Mouse (Mus musculus) liver, embryonic 16.5 days (tissue): ENCODE results near the gene Sun5. TPM values are rescaled to one million over a fixed set of nuclear protein-coding genes. Genes with fewer than 3 reads are reported as not detected.

Experiments
- ATAC-seq: fragments of 200-750 bp; cut with Nextera tagmentation; 2 replicates; pipeline ENCODE4 v1.8.0; 2017; ENCODE audit warnings: low read depth, mild to moderate bottlenecking, moderate number of reproducible peaks, moderate library complexity
- H3K27ac ChIP-seq: fragments of 300-500 bp; sonication (generic); 2 replicates; pipeline ENCODE4 v1.5.1; 2014; ENCODE audit warnings: mild to moderate bottlenecking, low read length
- H3K27me3 ChIP-seq: fragments of 300-500 bp; sonication (generic); 2 replicates; pipeline ENCODE4 v1.6.1; 2014; ENCODE audit warnings: low read depth, low read length, mixed read lengths; ENCODE audit not compliant: control insufficient read depth, insufficient read depth
- H3K36me3 ChIP-seq: fragments of 300-500 bp; sonication (generic); 2 replicates; pipeline ENCODE4 v1.6.1; 2014; ENCODE audit warnings: mild to moderate bottlenecking; ENCODE audit not compliant: control insufficient read depth, insufficient read depth
- H3K4me1 ChIP-seq: fragments of 300-500 bp; sonication (generic); 2 replicates; pipeline ENCODE4 v1.6.1; 2014; ENCODE audit warnings: low read depth, low read length, mixed read lengths; ENCODE audit not compliant: control insufficient read depth
- H3K4me2 ChIP-seq: fragments of 300-500 bp; sonication (generic); 2 replicates; pipeline ENCODE4 v1.6.1; 2014; ENCODE audit warnings: low read depth, low read length, mixed read lengths
- H3K4me3 ChIP-seq: fragments of 300-500 bp; sonication (generic); 2 replicates; pipeline ENCODE4 v1.5.1; 2014; ENCODE audit warnings: low read depth, mild to moderate bottlenecking, low read length
- H3K9ac ChIP-seq: fragments of 300-500 bp; sonication (generic); 2 replicates; pipeline ENCODE4 v1.6.1; 2014; ENCODE audit warnings: low read depth, low read length
- H3K9me3 ChIP-seq: fragments of 300-500 bp; sonication (generic); replicated peaks from 2 replicates; pipeline ENCODE4 v1.6.1; 2016; ENCODE audit warnings: low read length; ENCODE audit not compliant: control insufficient read depth
- WGBS: fragments of 180-500 bp; shearing (Covaris S2); extraction: QIAGEN DNeasy Blood & Tissue Kit; methylation state at CpG from one replicate; pipeline ENCODE4 v1.1.7; 2014; ENCODE audit not compliant: insufficient replicate concordance; 5-methylcytosine and 5-hydroxymethylcytosine counted together
- polyA plus RNA-seq: library from polyadenylated mRNA; unstranded; fragments of >200 nt; fragmentation: Nextera tagmentation; extraction: Ambion mirVana; gene quantifications from 2 replicates; pipeline ENCODE4 v1.2.1, GENCODE M21; 2015

The Sun5 gene
- polyA plus RNA-seq: not detected in 2 replicates

DNA sequence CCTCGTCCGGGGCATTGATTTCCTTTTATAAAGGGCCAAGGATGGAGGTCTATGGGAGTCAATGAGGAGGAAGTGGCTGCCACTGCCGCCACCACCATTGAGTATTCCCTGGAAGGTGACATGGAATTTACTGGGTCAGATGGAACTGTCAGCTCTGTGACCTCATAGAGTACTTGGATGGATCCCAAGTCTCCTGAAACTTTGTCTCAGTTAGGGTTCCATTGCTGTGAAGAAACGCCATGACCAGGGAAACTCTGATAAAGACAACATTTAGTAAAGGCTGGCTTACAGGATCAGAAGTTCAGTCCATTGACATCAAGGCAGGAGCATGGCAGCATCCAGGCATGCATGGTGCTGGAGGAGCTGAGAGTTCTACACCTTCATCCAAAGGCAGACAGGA, at the start of gene Sun5:
Gene Sun5 (minus strand): TSS at position 101 of the 400 bp plus-strand sequence.
- H3K9ac ChIP-seq: no peak within 1 kb of the TSS
- H3K36me3 ChIP-seq: no peaks in the 10 kb centered on the region
- no peaks in the 10 kb centered on the region for H3K9me3 ChIP-seq
- H3K27ac ChIP-seq: no peak within 1 kb of the TSS
- H3K4me1 ChIP-seq: no peaks in the 10 kb centered on the region
- ATAC-seq: no peak
- H3K4me2 ChIP-seq: no peak within 1 kb of the TSS
- 56% methylated on average over 4 of the region's 4 CpGs for WGBS
- no peak within 1 kb of the TSS for H3K4me3 ChIP-seq
- H3K27me3 ChIP-seq: no peaks in the 10 kb centered on the region

DNA sequence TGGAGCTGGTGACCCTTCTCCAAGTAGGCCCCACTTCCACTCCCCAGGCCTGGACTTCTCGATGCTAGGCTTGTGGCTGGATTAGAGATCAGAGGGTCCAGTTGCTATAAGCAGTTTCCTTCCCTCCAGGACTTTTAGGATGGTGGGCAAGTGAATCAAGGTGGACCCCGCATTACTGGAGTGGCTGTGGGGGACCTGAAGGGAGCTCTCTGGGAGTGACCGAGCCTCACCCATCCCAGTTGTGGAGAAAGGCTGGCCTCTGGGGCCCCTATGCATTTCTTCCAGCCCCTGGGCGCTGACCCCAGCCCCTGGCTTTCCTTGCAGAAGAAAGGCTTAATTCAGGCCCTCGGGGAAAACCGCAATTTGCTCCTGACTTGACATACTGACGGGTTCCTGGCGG, 47.0 kb upstream of the Sun5 start, which contains the start of gene Bpifb3:
Gene Bpifb3 (plus strand): TSS at position 301 of the 400 bp plus-strand sequence.
- H3K9ac ChIP-seq: no peak within 1 kb of the TSS
- H3K27ac ChIP-seq: no peak within 1 kb of the TSS
- ATAC-seq: no peak
- H3K27me3 ChIP-seq: no peaks in the 10 kb centered on the region
- WGBS: 60% methylated on average over 8 of the region's 8 CpGs
- H3K4me2 ChIP-seq: no peak within 1 kb of the TSS
- H3K36me3 ChIP-seq: no peaks in the 10 kb centered on the region
- H3K4me1 ChIP-seq: no peaks in the 10 kb centered on the region
- no peak within 1 kb of the TSS for H3K4me3 ChIP-seq
- H3K9me3 ChIP-seq: no peaks in the 10 kb centered on the region

DNA sequence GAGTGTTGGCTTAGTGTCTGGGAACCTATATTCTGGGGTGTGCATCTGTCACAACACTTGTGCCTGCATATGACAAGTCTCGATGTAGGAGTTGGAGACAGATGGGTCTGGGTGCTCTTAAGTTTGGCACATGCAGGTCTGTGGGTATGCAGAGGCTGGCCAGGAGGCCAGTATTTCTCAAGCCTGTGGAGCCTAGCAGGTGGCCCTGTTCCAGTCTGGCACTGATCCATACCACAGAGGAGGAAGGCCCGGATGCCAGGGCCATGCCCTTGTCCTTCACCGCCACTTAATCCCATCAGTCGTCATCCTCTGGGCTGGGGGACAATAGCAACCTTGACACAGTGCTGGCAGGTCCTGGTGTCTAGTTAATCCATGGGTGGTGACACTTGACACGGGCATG, 43.3 kb upstream of the Sun5 start:
- ATAC-seq: no peak
- WGBS: 49% methylated on average over 5 of the region's 5 CpGs
- no peaks in the 10 kb centered on the region for H3K4me1 ChIP-seq
- no peaks in the 10 kb centered on the region for H3K27me3 ChIP-seq
- H3K27ac ChIP-seq: no peak overlapping the region
- no peaks in the 10 kb centered on the region for H3K9me3 ChIP-seq
- H3K36me3 ChIP-seq: no peaks in the 10 kb centered on the region
- H3K9ac ChIP-seq: no peak overlapping the region
- no peak overlapping the region for H3K4me3 ChIP-seq
- H3K4me2 ChIP-seq: no peak overlapping the region

DNA sequence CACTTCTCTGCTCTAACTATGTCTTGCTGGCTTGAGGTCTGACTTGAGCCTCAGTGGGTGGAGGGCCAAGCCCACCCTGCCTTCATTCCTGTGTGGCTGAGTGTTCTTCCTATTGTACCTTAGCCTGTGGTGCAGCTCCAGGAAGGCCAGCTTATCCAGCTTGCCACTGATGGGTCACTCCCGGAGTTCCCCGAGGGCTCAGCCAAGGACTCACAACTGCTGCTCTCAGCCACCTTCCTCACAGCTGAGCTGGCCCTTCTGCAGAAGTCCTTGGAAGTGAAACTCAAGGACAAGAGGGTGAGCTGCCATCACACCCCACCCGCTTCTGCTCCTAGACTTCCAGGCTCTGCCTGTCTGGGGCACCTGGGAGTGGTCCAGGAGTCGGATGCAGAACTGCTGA, 35.7 kb upstream of the Sun5 start:
- Histone ChIP-seq H3K27ac (no peak overlapping the region), H3K4me3 (no peak overlapping the region), H3K9me3 (no peaks in the 10 kb centered on the region), H3K27me3 (no peaks in the 10 kb centered on the region), H3K4me1 (no peaks in the 10 kb centered on the region), H3K4me2 (no peak overlapping the region), H3K9ac (no peak overlapping the region), H3K36me3 (no peaks in the 10 kb centered on the region)
- ATAC-seq: no peak
- 59% methylated on average over 4 of the region's 4 CpGs for WGBS

DNA sequence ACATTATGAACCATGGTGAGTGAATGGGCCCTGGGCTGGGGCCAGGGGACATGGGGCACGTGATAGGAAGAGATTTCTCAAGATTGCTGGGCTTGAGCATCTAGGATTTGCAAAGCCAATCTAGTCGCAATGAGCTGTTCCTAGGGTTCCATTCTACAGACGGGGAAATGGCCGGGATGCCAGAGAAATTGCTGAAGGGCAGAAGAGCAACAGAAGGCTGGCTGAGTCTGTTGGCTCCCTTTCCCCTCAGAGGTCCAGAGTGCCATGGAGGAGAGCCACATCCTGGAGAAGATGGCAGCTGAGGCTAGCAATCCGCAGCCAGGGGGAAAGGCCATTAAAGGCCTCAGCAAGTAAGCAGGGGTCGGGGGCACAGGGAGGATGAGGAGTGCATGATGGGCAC, 31.8 kb upstream of the Sun5 start:
- Histone ChIP-seq H3K9ac (no peak overlapping the region), H3K9me3 (no peaks in the 10 kb centered on the region), H3K4me2 (no peak overlapping the region), H3K4me1 (no peaks in the 10 kb centered on the region), H3K36me3 (no peaks in the 10 kb centered on the region), H3K4me3 (no peak overlapping the region), H3K27ac (no peak overlapping the region), H3K27me3 (no peaks in the 10 kb centered on the region)
- WGBS: 52% methylated on average over 6 of the region's 6 CpGs
- ATAC-seq: no peak

DNA sequence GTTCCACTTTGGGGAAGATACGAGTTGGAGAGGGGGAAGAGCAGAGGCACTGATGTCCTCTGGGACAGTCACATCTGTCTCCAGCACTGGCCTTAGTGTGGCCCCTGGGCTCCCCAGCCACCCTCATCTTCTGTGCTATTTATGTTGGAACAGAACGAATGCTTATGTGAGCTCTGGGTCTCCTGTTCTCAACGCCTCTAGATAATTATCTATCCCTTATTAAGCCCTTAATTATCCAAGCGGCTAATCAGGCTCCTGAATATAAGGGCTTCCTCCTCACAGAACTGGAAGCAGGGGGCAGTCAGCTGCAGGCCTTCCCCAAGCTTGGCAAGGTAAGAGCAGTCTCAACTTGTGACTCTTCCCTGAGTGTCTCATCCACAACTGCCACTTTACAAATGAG, 29.2 kb upstream of the Sun5 start, which contains the start of gene Bpifb6:
Gene Bpifb6 (plus strand): TSS at position 301 of the 400 bp plus-strand sequence.
- WGBS: 45% methylated on average over 4 of the region's 4 CpGs
- H3K4me1 ChIP-seq: no peaks in the 10 kb centered on the region
- no peak within 1 kb of the TSS for H3K4me3 ChIP-seq
- no peaks in the 10 kb centered on the region for H3K36me3 ChIP-seq
- H3K9ac ChIP-seq: no peak within 1 kb of the TSS
- H3K9me3 ChIP-seq: no peaks in the 10 kb centered on the region
- H3K27me3 ChIP-seq: no peaks in the 10 kb centered on the region
- H3K27ac ChIP-seq: no peak within 1 kb of the TSS
- ATAC-seq: no peak
- H3K4me2 ChIP-seq: no peak within 1 kb of the TSS

DNA sequence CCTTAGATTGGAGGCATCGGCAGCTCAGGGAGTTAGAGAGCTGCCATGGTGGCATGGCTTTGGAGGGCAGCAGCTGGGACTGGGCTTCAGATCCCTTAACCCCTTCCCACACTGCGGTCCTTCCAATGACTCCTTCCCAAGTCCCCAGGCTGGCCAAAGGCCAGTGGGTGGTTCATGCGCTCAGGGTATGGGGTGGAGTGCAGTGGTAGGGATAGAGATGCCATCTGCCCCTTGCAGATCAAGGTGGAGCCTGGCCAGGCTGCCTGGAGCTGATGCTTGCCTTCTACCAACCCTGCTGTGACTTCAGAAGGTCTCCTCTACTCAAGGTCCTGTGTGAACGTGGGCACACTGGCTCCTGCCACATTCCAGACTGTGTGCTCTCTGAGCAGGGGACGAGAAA, 28.2 kb upstream of the Sun5 start:
- Histone ChIP-seq H3K4me2 (no peak overlapping the region), H3K4me1 (no peaks in the 10 kb centered on the region), H3K27me3 (no peaks in the 10 kb centered on the region), H3K36me3 (no peaks in the 10 kb centered on the region), H3K9me3 (no peaks in the 10 kb centered on the region), H3K4me3 (no peak overlapping the region), H3K9ac (no peak overlapping the region), H3K27ac (no peak overlapping the region)
- no peak for ATAC-seq
- 65% methylated on average over 5 of the region's 5 CpGs for WGBS

DNA sequence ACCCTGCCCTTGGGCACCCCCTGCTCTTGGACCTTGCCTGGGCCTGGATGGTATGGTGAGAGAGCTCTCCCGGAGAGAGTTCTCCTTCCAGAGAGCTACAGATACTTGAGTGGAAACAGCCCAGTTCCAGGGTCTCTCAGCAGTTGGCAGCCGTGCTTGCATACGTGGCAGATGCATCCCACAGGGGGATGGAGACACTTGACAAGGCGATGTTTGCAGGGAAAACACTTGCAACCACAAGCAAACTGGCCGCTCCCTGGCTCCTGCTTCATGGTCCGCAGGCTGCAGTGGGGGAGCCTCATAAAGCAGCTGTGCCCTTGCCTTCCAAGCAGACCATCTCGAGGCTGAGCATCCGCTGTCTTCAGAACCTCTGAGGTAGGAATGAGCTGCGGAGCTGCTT, 3.9 kb upstream of the Sun5 start, which contains the start of gene Bpifb2:
Gene Bpifb2 (plus strand): TSS at position 301 of the 400 bp plus-strand sequence.
- H3K9me3 ChIP-seq: no peaks in the 10 kb centered on the region
- no peak within 1 kb of the TSS for H3K27ac ChIP-seq
- WGBS: 45% methylated on average over 9 of the region's 9 CpGs
- H3K27me3 ChIP-seq: no peaks in the 10 kb centered on the region
- no peak within 1 kb of the TSS for H3K4me3 ChIP-seq
- no peak for ATAC-seq
- H3K9ac ChIP-seq: no peak within 1 kb of the TSS
- H3K4me2 ChIP-seq: no peak within 1 kb of the TSS
- no peaks in the 10 kb centered on the region for H3K4me1 ChIP-seq
- H3K36me3 ChIP-seq: no peaks in the 10 kb centered on the region

DNA sequence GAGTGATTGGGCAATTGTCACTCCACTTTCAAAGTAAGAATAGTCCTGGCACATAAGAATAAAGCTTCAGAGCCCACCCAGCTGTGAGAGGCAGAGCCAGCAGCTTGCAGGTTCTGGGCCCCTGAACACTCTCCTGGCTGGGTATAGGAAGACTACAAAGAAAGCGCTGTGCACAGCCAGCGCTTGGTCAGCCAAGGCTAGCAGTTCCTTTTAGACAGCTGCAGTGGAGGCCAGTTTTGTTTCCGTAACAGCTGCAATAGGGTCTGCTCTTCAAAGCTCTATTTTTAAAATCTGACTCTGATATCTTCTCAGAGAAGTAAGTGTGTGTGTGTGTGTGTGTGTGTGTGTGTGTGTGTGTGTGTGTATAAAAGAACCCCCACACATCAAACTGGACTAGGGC, 8.9 kb downstream of the Sun5 start:
- Histone ChIP-seq H3K27ac (no peak overlapping the region), H3K9me3 (no peaks in the 10 kb centered on the region), H3K9ac (no peak overlapping the region), H3K4me1 (no peaks in the 10 kb centered on the region), H3K36me3 (no peaks in the 10 kb centered on the region), H3K4me2 (no peak overlapping the region), H3K27me3 (no peaks in the 10 kb centered on the region), H3K4me3 (no peak overlapping the region)
- 70% methylated on average over 3 of the region's 3 CpGs for WGBS
- no peak for ATAC-seq
